Mouse (Mus musculus) MEL (cell line): ENCODE data around the gene Fbxo4.

Experiments
- CHD1 ChIP-seq: IDR thresholded peaks from 2 replicates; pipeline ENCODE4 v1.6.1; 2012; ENCODE audit warnings: low read depth, mild to moderate bottlenecking, inconsistent platforms, low read length, improper control_type of control experiment
- CTCF ChIP-seq, 3 experiments: IDR thresholded peaks in 2 of 3; conservative IDR thresholded peaks in 1 of 3; 2 replicates each; pipeline ENCODE4 v1.5.1; 2011 to 2012; ENCODE audit warnings: low read length in 3 of 3, low read depth in 2 of 3, mild to moderate bottlenecking in 2 of 3, improper control_type of control experiment in 1 of 3, inconsistent platforms in 1 of 3, mixed read lengths in 1 of 3, moderate library complexity in 1 of 3; ENCODE audit not compliant: control insufficient read depth in 1 of 3, insufficient read depth in 1 of 3, poor library complexity in 1 of 3, severe bottlenecking in 1 of 3
- E2F4 ChIP-seq: IDR thresholded peaks from 2 replicates; pipeline ENCODE4 v1.6.1; 2011; ENCODE audit warnings: low read depth, low read length, improper control_type of control experiment, borderline replicate concordance
- ELF1 ChIP-seq: IDR thresholded peaks from 2 replicates; pipeline ENCODE4 v1.6.1; 2014; ENCODE audit warnings: low read depth, mild to moderate bottlenecking, inconsistent platforms, low read length, improper control_type of control experiment, moderate library complexity
- EP300 ChIP-seq, 2 experiments: IDR thresholded peaks; 2 replicates each; pipeline ENCODE4 v1.6.1; 2011; ENCODE audit warnings: improper control_type of control experiment in 2 of 2, low read length in 2 of 2, low read depth in 1 of 2, mild to moderate bottlenecking in 1 of 2
- GATA1 ChIP-seq: IDR thresholded peaks from 2 replicates; pipeline ENCODE4 v1.6.1; 2011; ENCODE audit warnings: low read depth, low read length, improper control_type of control experiment
- NELFE ChIP-seq: IDR thresholded peaks from 2 replicates; pipeline ENCODE4 v1.6.1; 2011; ENCODE audit warnings: low read depth, low read length, improper control_type of control experiment
- POLR2A ChIP-seq, 2 experiments: IDR thresholded peaks; 2 replicates each; pipeline ENCODE4 v1.6.1; 2011 to 2012; ENCODE audit warnings: low read length in 2 of 2, mild to moderate bottlenecking in 2 of 2, control low read depth in 1 of 2, improper control_type of control experiment in 1 of 2, low read depth in 1 of 2, moderate library complexity in 1 of 2; ENCODE audit not compliant: control insufficient read depth in 1 of 2, insufficient read depth in 1 of 2, poor library complexity in 1 of 2
- RCOR1 ChIP-seq: IDR thresholded peaks from 2 replicates; pipeline ENCODE4 v1.6.1; 2012; ENCODE audit warnings: low read depth, mild to moderate bottlenecking, inconsistent platforms, low read length, improper control_type of control experiment
- TCF12 ChIP-seq: IDR thresholded peaks from 2 replicates; pipeline ENCODE4 v1.6.1; 2014; ENCODE audit warnings: low read depth, mild to moderate bottlenecking, inconsistent platforms, low read length, improper control_type of control experiment, moderate library complexity
- USF1 ChIP-seq: IDR thresholded peaks from 2 replicates; pipeline ENCODE4 v1.6.1; 2014; ENCODE audit warnings: low read depth, mild to moderate bottlenecking, inconsistent platforms, low read length, improper control_type of control experiment, moderate library complexity

GRCm38 (mm10) chr15:3938132-3938531, 41.2 kb downstream of the Fbxo4 start:
- TF ChIP-seq CTCF (IDR thresholded peaks at IDR 0.05 in 2 of 3, conservative IDR thresholded peaks at IDR 0.05 in 1 of 3; ENCODE audit: control insufficient read depth in 1 of 3, insufficient read depth in 1 of 3, low read depth in 2 of 3, low read length in 3 of 3, poor library complexity in 1 of 3, severe bottlenecking in 1 of 3) (peak in 1 of 3 experiments; percentile 27; a peak in 1 of 6 replicates), EP300 (IDR thresholded peaks at IDR 0.05; ENCODE audit: low read depth in 1 of 2, low read length in 2 of 2) (no peak), RCOR1 (no peak), ELF1 (no peak), POLR2A (IDR thresholded peaks at IDR 0.05; ENCODE audit: control insufficient read depth in 1 of 2, insufficient read depth in 1 of 2, low read depth in 1 of 2, low read length in 2 of 2, poor library complexity in 1 of 2) (no peak), GATA1 (no peak), CHD1 (no peak), E2F4 (no peak), NELFE (no peak), TCF12 (no peak), USF1 (no peak)
